Mouse (Mus musculus) myocyte (in vitro differentiated cells): ENCODE measurements at regions not wholly inside any gene's neighbourhood (a gene's known extent, or its start where the extent isn't known, plus 50 kb on each side); places are given as distances from the start of the nearest gene placed in this dataset.

Experiments used
- CEBPB ChIP-seq: IDR thresholded peaks from 2 replicates; pipeline ENCODE4 v1.6.1; 2011; ENCODE audit warnings: mild to moderate bottlenecking, moderate library complexity; ENCODE audit not compliant: poor library complexity, insufficient read depth, severe bottlenecking
- E2F4 ChIP-seq: IDR thresholded peaks from one replicate; pipeline ENCODE4 v1.6.1; 2011; ENCODE audit warnings: mild to moderate bottlenecking, control low read depth, moderate library complexity; ENCODE audit not compliant: insufficient read depth
- MYOD1 ChIP-seq, 3 experiments: IDR thresholded peaks; one replicate each; pipeline ENCODE4 v1.6.1; 2011; ENCODE audit warnings: control low read depth in 2 of 3, low read depth in 2 of 3, mild to moderate bottlenecking in 2 of 3, moderate library complexity in 1 of 3; ENCODE audit not compliant: insufficient read length in 2 of 3, control insufficient read depth in 1 of 3
- MYOG ChIP-seq, 3 experiments: IDR thresholded peaks; one replicate each; pipeline ENCODE4 v1.6.1; 2011; ENCODE audit warnings: control low read depth in 2 of 3, low read depth in 2 of 3, mild to moderate bottlenecking in 2 of 3; ENCODE audit not compliant: insufficient read length in 2 of 3, control insufficient read depth in 1 of 3, insufficient read depth in 1 of 3
- POLR2A ChIP-seq: IDR thresholded peaks from one replicate; pipeline ENCODE4 v1.6.1; 2011; ENCODE audit warnings: low read depth, mild to moderate bottlenecking, control low read depth, moderate library complexity; ENCODE audit not compliant: insufficient read length
- SRF ChIP-seq: IDR thresholded peaks from one replicate; pipeline ENCODE4 v1.6.1; 2011; ENCODE audit warnings: low read depth; ENCODE audit not compliant: control insufficient read depth, insufficient read length
- TCF12 ChIP-seq: IDR thresholded peaks from one replicate; pipeline ENCODE4 v1.6.1; 2011; ENCODE audit warnings: mild to moderate bottlenecking, control low read depth; ENCODE audit not compliant: poor library complexity, insufficient read depth, severe bottlenecking
- USF1 ChIP-seq: IDR thresholded peaks from one replicate; pipeline ENCODE4 v1.6.1; 2011; ENCODE audit warnings: low read depth, mild to moderate bottlenecking, control low read depth, moderate library complexity

GRCm38 (mm10) chr4:29329145-29329544 is 516.2 kb downstream of the Epha7 start:
- TF ChIP-seq SRF (no peak), POLR2A (no peak), TCF12 (no peak), MYOG (IDR thresholded peaks at IDR 0.05; ENCODE audit: control insufficient read depth in 1 of 3, insufficient read depth in 1 of 3, insufficient read length in 2 of 3, low read depth in 2 of 3) (no peak), E2F4 (no peak), CEBPB (no peak), MYOD1 (IDR thresholded peaks at IDR 0.05; ENCODE audit: control insufficient read depth in 1 of 3, insufficient read length in 2 of 3, low read depth in 2 of 3) (no peak), USF1 (no peak)
